Mouse (Mus musculus) forebrain, embryonic 13.5 days (tissue): ENCODE data around the gene Vmn1r86. TPM values are rescaled to one million over a fixed set of nuclear protein-coding genes. Genes with fewer than 3 reads are reported as not detected.
A peak's percentile ranks its signal among the peaks of the same experiment; 100 is the strongest.

ENCODE experiments used
- ATAC-seq: fragments of 200-750 bp; cut with Nextera tagmentation; 2 replicates; pipeline ENCODE4 v1.8.0; 2017
- H3K27ac ChIP-seq: fragments of 300-500 bp; sonication (generic); 2 replicates; pipeline ENCODE4 v1.5.1; 2015; ENCODE audit warnings: inconsistent platforms, mild to moderate bottlenecking, moderate library complexity
- H3K27me3 ChIP-seq: fragments of 300-500 bp; sonication (generic); 2 replicates; pipeline ENCODE4 v1.6.1; 2015; ENCODE audit warnings: mild to moderate bottlenecking, inconsistent platforms
- H3K36me3 ChIP-seq: fragments of 300-500 bp; sonication (generic); 2 replicates; pipeline ENCODE4 v1.6.1; 2015; ENCODE audit warnings: mild to moderate bottlenecking, inconsistent platforms; ENCODE audit not compliant: poor library complexity, severe bottlenecking
- H3K4me1 ChIP-seq: fragments of 300-500 bp; sonication (generic); 2 replicates; pipeline ENCODE4 v1.6.1; 2015; ENCODE audit warnings: inconsistent platforms
- H3K4me2 ChIP-seq: fragments of 300-500 bp; sonication (generic); 2 replicates; pipeline ENCODE4 v1.6.1; 2015; ENCODE audit warnings: inconsistent platforms, mild to moderate bottlenecking, moderate library complexity
- H3K4me3 ChIP-seq: fragments of 300-500 bp; sonication (generic); 2 replicates; pipeline ENCODE4 v1.5.1; 2015; ENCODE audit warnings: mild to moderate bottlenecking, inconsistent platforms
- H3K9ac ChIP-seq: fragments of 300-500 bp; sonication (generic); 2 replicates; pipeline ENCODE4 v1.6.1; 2015; ENCODE audit warnings: mild to moderate bottlenecking, inconsistent platforms
- H3K9me3 ChIP-seq: fragments of 300-500 bp; sonication (generic); replicated peaks from 2 replicates; pipeline ENCODE4 v1.6.1; 2016; ENCODE audit warnings: inconsistent platforms
- WGBS: fragments of 180-500 bp; shearing (Covaris S2); methylation state at CpG from one replicate; pipeline ENCODE4 v1.1.7; 2015; 5-methylcytosine and 5-hydroxymethylcytosine counted together
- polyA plus RNA-seq: library from polyadenylated mRNA; unstranded; fragments of >200 nt; fragmentation: Nextera tagmentation; extraction: Ambion mirVana; gene quantifications from 2 replicates; pipeline ENCODE4 v1.2.1, GENCODE M21; 2015

Gene Vmn1r86
- polyA plus RNA-seq, 1 experiment from 2014 or later, result not detected

- no peak for ATAC-seq
- H3K4me1 ChIP-seq, result peaks cover 6% of the 10 kb centered on the region
- H3K36me3 ChIP-seq, result no peaks in the 10 kb centered on the region
- peak overlapping the region; percentile 58 for H3K4me2 ChIP-seq
- peak overlapping the region; percentile 56 for H3K4me3 ChIP-seq
- no peaks in the 10 kb centered on the region for H3K9me3 ChIP-seq
- peak overlapping the region; percentile 93 for H3K27ac ChIP-seq
- 2% methylated on average over 15 of the region's 15 CpGs for WGBS
- H3K9ac ChIP-seq, result peak overlapping the region; percentile 65
- H3K27me3 ChIP-seq, result no peaks in the 10 kb centered on the region
Observed at GRCm38 (mm10) chr7:13053961-13054286, 65.8 kb downstream of the Vmn1r86 start.

DNA sequence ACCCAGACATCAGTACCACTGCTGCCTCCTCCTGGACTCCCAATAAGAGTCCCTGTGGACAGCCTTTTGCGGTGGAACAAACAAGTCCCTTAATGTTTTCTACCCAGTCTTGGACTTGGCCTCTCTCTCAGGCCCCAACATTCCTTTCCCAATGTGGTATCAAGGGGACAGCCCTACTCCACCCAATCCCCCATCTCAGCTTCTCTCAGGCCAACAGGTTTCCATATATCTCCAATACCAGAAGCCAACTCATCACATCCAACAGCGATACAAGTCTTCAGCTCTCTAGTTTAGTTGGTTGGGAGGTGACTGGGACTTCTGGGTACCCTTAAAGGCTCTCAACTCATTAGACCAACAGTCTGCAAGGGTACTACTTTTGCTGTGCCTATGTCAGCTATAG, 66.2 kb downstream of the Vmn1r86 start:
- peaks cover 6% of the 10 kb centered on the region for H3K4me1 ChIP-seq
- no peak overlapping the region for H3K27ac ChIP-seq
- H3K9me3 ChIP-seq, result no peaks in the 10 kb centered on the region
- ATAC-seq, result no peak
- WGBS, result 94% methylated on average over 2 of the region's 2 CpGs
- H3K4me2 ChIP-seq, result peak overlapping the region; percentile 58
- no peaks in the 10 kb centered on the region for H3K36me3 ChIP-seq
- no peaks in the 10 kb centered on the region for H3K27me3 ChIP-seq
- 0 out of 2 replicates have a peak overlapping the region, but pooled peaks have one; percentile 65 for H3K9ac ChIP-seq
- H3K4me3 ChIP-seq, result peak overlapping the region; percentile 56

DNA sequence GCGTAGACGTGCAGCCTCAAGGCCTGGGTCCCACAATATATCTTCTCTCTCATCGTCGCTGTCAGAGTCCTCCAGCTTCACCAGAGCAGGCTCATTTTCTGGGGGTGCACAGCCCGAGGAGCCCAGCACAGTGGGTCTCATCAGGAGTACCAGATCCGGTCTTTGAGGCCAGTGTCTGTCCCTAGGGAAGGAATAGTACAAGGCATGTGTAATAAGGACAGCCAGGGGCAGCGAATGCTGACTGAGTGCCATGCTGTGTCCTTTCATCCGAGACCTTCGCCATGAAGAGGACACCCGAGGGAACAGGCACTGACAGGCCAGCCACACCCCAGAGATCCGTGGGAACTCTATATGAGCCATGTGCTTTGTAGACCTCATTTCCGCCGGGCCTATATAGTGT, 66.7 kb downstream of the Vmn1r86 start:
- ATAC-seq, result no peak
- Histone ChIP-seq H3K36me3 (no peaks in the 10 kb centered on the region), H3K4me1 (peaks cover 6% of the 10 kb centered on the region), H3K4me2 (no peak overlapping the region), H3K27me3 (no peaks in the 10 kb centered on the region), H3K9me3 (no peaks in the 10 kb centered on the region), H3K27ac (no peak overlapping the region), H3K4me3 (no peak overlapping the region), H3K9ac (no peak overlapping the region)
- 92% methylated on average over 13 of the region's 13 CpGs for WGBS

Other genes with a start within 250 kb of the Vmn1r86 start
- gene Zfp128, start 238.7 kb downstream of the Vmn1r86 start, polyA plus RNA-seq, result 7.0 and 7.5 TPM in 2 replicates
- 11.8 and 13.6 TPM in 2 replicates for gene Zscan22, start 222.1 kb downstream of the Vmn1r86 start, polyA plus RNA-seq
- 820 and 824 TPM in 2 replicates for gene Rps5, start 197.6 kb downstream of the Vmn1r86 start, polyA plus RNA-seq
- 0.74 and 0.78 TPM in 2 replicates for gene Rnf225, start 192.5 kb downstream of the Vmn1r86 start, polyA plus RNA-seq
- gene Zfp324, start 154.1 kb downstream of the Vmn1r86 start, polyA plus RNA-seq, result 12.3 and 12.5 TPM in 2 replicates
- 12.7 and 14.5 TPM in 2 replicates for gene Zfp446, start 142.1 kb downstream of the Vmn1r86 start, polyA plus RNA-seq
- gene Slc27a5, start 121.7 kb downstream of the Vmn1r86 start, polyA plus RNA-seq, result 0.12 and 0.53 TPM in 2 replicates
- 270 and 289 TPM in 2 replicates for gene Trim28, start 120.8 kb downstream of the Vmn1r86 start, polyA plus RNA-seq
- 32.8 and 37.1 TPM in 2 replicates for gene Zbtb45, start 109.9 kb downstream of the Vmn1r86 start, polyA plus RNA-seq
- 164 and 168 TPM in 2 replicates for gene Chmp2a, start 85.1 kb downstream of the Vmn1r86 start, polyA plus RNA-seq
- gene Ube2m, start 81.6 kb downstream of the Vmn1r86 start, polyA plus RNA-seq, result 44.0 and 53.7 TPM in 2 replicates
- gene Mzf1, start 65.2 kb downstream of the Vmn1r86 start, polyA plus RNA-seq, result 5.1 and 6.0 TPM in 2 replicates
- not detected in 2 replicates for gene Vmn1r85, start 24.7 kb downstream of the Vmn1r86 start, polyA plus RNA-seq
- not detected in 2 replicates for gene Vmn1r87, start 20.2 kb upstream of the Vmn1r86 start, polyA plus RNA-seq
- gene Vmn1r88, start 39.7 kb upstream of the Vmn1r86 start, polyA plus RNA-seq, result not detected in 2 replicates
- gene Vmn1r89, start 93.1 kb upstream of the Vmn1r86 start, polyA plus RNA-seq, result not detected in 2 replicates
- gene Lig1, start 157.4 kb upstream of the Vmn1r86 start, polyA plus RNA-seq, result 106 and 113 TPM in 2 replicates
- gene Zswim9, start 158.8 kb upstream of the Vmn1r86 start, polyA plus RNA-seq, result 14.5 and 15.8 TPM in 2 replicates
- gene Pla2g4c, start 204.7 kb upstream of the Vmn1r86 start, polyA plus RNA-seq, result 1.1 and 1.5 TPM in 2 replicates